Mouse (Mus musculus) lung, embryonic 16.5 days (tissue): ENCODE results near the gene Bbip1. TPM values are rescaled to one million over a fixed set of nuclear protein-coding genes. Genes with fewer than 3 reads are reported as not detected.
"Not testable (repeated sequence)": the region's sequence is repeated elsewhere in the genome, so short reads cannot be mapped to it uniquely, and the experiment has no call there.

ENCODE experiments used
- ATAC-seq: fragments of 200-750 bp; cut with Nextera tagmentation; 2 replicates; pipeline ENCODE4 v1.8.0; 2017; ENCODE audit warnings: low read depth, mild to moderate bottlenecking, moderate library complexity
- H3K27ac ChIP-seq: fragments of 300-500 bp; sonication (generic); 2 replicates; pipeline ENCODE4 v1.5.1; 2014; ENCODE audit warnings: mild to moderate bottlenecking, control low read depth, low read length
- H3K27me3 ChIP-seq: fragments of 300-500 bp; sonication (generic); 2 replicates; pipeline ENCODE4 v1.6.1; 2014; ENCODE audit warnings: low read depth, low read length, mixed read lengths; ENCODE audit not compliant: control insufficient read depth, insufficient read depth
- H3K36me3 ChIP-seq: fragments of 300-500 bp; sonication (generic); 2 replicates; pipeline ENCODE4 v1.6.1; 2014; ENCODE audit warnings: low read length; ENCODE audit not compliant: control insufficient read depth, insufficient read depth
- H3K4me1 ChIP-seq: fragments of 300-500 bp; sonication (generic); replicated peaks from 2 replicates; pipeline ENCODE4 v1.6.1; 2014; ENCODE audit warnings: low read length, mixed read lengths; ENCODE audit not compliant: control insufficient read depth, insufficient read depth
- H3K4me2 ChIP-seq: fragments of 300-500 bp; sonication (generic); 2 replicates; pipeline ENCODE4 v1.6.1; 2014; ENCODE audit warnings: low read depth, low read length, control low read depth
- H3K4me3 ChIP-seq: fragments of 300-500 bp; sonication (generic); 2 replicates; pipeline ENCODE4 v1.5.1; 2014; ENCODE audit warnings: mild to moderate bottlenecking, low read length, control low read depth
- H3K9ac ChIP-seq: fragments of 300-500 bp; sonication (generic); 2 replicates; pipeline ENCODE4 v1.6.1; 2014; ENCODE audit warnings: low read length, control low read depth
- H3K9me3 ChIP-seq: fragments of 300-500 bp; sonication (generic); 2 replicates; pipeline ENCODE4 v1.6.1; 2016; ENCODE audit warnings: low read length; ENCODE audit not compliant: control insufficient read depth
- WGBS: fragments of 180-500 bp; shearing (Covaris S2); extraction: QIAGEN DNeasy Blood & Tissue Kit; methylation state at CpG from one replicate; pipeline ENCODE4 v1.1.7; 2014; 5-methylcytosine and 5-hydroxymethylcytosine counted together
- polyA plus RNA-seq: library from polyadenylated mRNA; unstranded; fragments of >200 nt; fragmentation: Nextera tagmentation; extraction: Ambion mirVana; gene quantifications from 2 replicates; pipeline ENCODE4 v1.2.1, GENCODE M21; 2015

Gene Bbip1
- polyA plus RNA-seq, 1 experiment from 2014 or later: 62.2 TPM

DNA sequence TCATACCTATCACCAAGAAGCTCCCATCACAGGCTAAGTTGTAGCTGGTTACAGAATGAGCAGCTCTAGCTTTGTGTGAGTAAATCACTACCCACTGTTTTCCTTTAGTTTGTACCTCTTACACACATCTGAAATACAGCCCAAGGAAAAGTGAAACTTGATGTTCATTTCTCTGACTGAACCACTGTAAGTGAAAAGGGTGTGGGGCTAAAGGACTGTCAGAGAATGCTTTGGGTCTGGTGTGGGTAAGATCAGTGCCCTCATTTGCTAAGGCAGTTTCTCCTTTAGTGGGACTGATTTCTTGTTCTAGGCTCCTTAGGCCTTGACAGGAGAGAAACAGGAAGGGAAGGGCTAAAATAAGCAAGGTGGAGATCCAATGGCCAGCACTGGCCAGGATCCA, 10.4 kb downstream of the Bbip1 start:
- H3K9me3 ChIP-seq: no peaks in the 10 kb centered on the region
- no peaks in the 10 kb centered on the region for H3K4me1 ChIP-seq
- no peak overlapping the region for H3K4me3 ChIP-seq
- no peak overlapping the region for H3K27ac ChIP-seq
- no peak overlapping the region for H3K9ac ChIP-seq
- no peak for ATAC-seq
- H3K4me2 ChIP-seq: no peak overlapping the region
- peaks cover 19% of the 10 kb centered on the region for H3K36me3 ChIP-seq
- H3K27me3 ChIP-seq: no peaks in the 10 kb centered on the region

GRCm38 (mm10) chr19:53933050-53933449, 11.4 kb downstream of the Bbip1 start:
- H3K27ac ChIP-seq: no peak overlapping the region
- no peak overlapping the region for H3K4me3 ChIP-seq
- no peak for ATAC-seq
- H3K9ac ChIP-seq: no peak overlapping the region
- no peaks in the 10 kb centered on the region for H3K27me3 ChIP-seq
- no peaks in the 10 kb centered on the region for H3K4me1 ChIP-seq
- no peaks in the 10 kb centered on the region for H3K9me3 ChIP-seq
- peaks cover 19% of the 10 kb centered on the region for H3K36me3 ChIP-seq
- no peak overlapping the region for H3K4me2 ChIP-seq

GRCm38 (mm10) chr19:53929218-53929617, 15.2 kb downstream of the Bbip1 start:
- Histone ChIP-seq H3K9ac (no peak overlapping the region), H3K27me3 (no peaks in the 10 kb centered on the region), H3K4me3 (no peak overlapping the region), H3K9me3 (peaks cover 4% of the 10 kb centered on the region; the same call in 1 of the 2 replicates), H3K27ac (no peak overlapping the region), H3K36me3 (peaks cover 34% of the 10 kb centered on the region), H3K4me2 (no peak overlapping the region), H3K4me1 (no peaks in the 10 kb centered on the region)
- ATAC-seq: no peak
- 94% methylated on average over 3 of the region's 3 CpGs for WGBS

DNA sequence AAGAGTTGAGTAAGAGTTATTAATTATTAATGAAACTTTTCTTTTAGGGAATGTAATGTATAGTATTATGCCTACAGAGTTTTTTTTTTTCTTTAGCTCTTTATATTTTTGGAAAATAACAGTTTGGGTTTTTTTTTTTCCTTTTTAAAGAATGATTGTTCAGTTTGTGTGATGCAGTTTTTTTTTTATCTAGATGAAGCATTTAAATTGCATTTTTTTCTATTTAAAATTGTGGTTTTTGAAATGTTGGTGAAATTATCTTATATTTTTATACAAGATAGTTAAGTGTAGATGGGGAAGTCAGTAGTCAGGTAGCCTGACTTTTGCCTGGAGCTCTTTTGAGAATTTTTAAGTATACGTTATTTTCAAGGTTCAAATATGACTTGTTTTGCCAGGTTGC, 17.7 kb downstream of the Bbip1 start:
- H3K4me3 ChIP-seq: no peak overlapping the region
- peaks cover 47% of the 10 kb centered on the region for H3K36me3 ChIP-seq
- H3K4me2 ChIP-seq: no peak overlapping the region
- no peak for ATAC-seq
- no peak overlapping the region for H3K9ac ChIP-seq
- no peaks in the 10 kb centered on the region for H3K27me3 ChIP-seq
- H3K9me3 ChIP-seq: peaks cover 4% of the 10 kb centered on the region; the same call in 1 of the 2 replicates
- no peak overlapping the region for H3K27ac ChIP-seq
- no peaks in the 10 kb centered on the region for H3K4me1 ChIP-seq
- WGBS: 89% methylated on average over 1 of the region's 1 CpGs

DNA sequence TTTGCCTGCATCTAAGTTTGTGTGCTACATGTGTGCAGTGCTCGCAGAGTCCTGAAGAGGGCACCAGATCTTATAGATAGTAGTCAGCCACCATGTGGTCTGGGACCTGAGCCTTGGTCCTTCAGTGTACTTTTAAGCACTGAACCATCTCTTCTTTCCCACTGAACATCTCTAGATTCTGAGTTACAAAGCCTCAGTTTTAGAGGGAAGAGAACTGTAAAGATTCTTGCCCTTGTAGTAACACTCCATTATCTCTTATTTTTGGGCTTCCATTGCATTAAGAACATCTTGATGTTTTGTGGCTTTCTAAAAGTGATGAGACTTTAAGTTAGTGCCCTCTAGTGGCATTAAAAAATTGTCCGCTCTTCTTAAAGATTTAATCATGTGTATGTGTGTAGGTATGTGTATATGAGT, 19.1 kb downstream of the Bbip1 start:
- no peak overlapping the region for H3K9ac ChIP-seq
- H3K27me3 ChIP-seq: no peaks in the 10 kb centered on the region
- ATAC-seq: no peak
- no peak overlapping the region for H3K4me3 ChIP-seq
- H3K4me1 ChIP-seq: no peaks in the 10 kb centered on the region
- 85% methylated on average over 2 of the region's 2 CpGs for WGBS
- H3K36me3 ChIP-seq: peaks cover 46% of the 10 kb centered on the region
- no peak overlapping the region for H3K27ac ChIP-seq
- H3K9me3 ChIP-seq: peaks cover 4% of the 10 kb centered on the region; the same call in 1 of the 2 replicates
- H3K4me2 ChIP-seq: no peak overlapping the region

DNA sequence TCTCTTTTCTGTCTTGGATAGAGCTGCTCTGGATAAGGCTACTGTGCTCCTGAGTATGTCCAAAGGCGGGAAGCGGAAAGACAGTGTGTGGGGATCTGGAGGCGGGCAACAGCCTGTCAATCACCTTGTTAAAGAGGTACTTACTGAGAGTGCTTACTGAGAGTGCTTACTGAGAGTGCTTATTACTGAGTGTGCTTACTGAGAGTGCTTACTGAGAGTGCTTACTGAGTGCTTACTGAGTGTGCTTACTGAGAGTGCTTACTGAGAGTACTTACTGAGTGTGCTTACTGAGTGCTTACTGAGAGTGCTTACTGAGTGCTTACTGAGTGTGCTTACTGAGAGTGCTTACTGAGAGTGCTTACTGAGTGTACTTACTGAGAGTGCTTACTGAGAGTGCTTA, 22.4 kb downstream of the Bbip1 start:
- H3K27me3 ChIP-seq, H3K4me2 ChIP-seq, H3K27ac ChIP-seq, ATAC-seq, H3K4me1 ChIP-seq, H3K9me3 ChIP-seq, H3K9ac ChIP-seq, H3K4me3 ChIP-seq: not testable (repeated sequence)
- H3K36me3 ChIP-seq: peaks cover 50% of the 10 kb centered on the region
- WGBS: 80% methylated on average over 3 of the region's 3 CpGs

DNA sequence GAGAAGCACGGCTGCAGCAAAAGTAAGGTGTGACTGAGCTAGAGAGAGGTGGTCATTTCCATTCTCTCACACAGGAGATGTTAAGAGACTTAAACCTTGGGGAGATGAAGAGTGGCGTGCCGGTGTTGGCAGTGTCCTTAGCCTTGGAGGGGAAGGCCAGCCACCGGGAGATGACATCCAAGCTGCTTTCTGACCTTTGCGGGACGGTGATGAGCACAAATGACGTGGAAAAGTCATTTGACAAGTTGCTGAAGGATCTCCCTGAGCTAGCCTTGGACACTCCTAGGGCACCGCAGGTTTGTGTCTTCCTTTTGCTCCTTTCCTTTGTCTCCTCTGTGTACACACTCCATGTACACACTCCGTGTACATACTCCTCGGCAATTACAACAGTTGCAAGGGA, 24.9 kb downstream of the Bbip1 start:
- H3K36me3 ChIP-seq: peaks cover 53% of the 10 kb centered on the region
- WGBS: 84% methylated on average over 10 of the region's 10 CpGs

GRCm38 (mm10) chr19:53914950-53915349, 29.5 kb downstream of the Bbip1 start:
- Histone ChIP-seq H3K4me3 (no peak overlapping the region), H3K9ac (no peak overlapping the region), H3K4me2 (no peak overlapping the region), H3K4me1 (no peaks in the 10 kb centered on the region), H3K36me3 (peaks cover 56% of the 10 kb centered on the region), H3K27ac (no peak overlapping the region), H3K9me3 (no peaks in the 10 kb centered on the region), H3K27me3 (no peaks in the 10 kb centered on the region)
- over 99% methylated on average over 4 of the region's 4 CpGs for WGBS
- ATAC-seq: no peak

More for the DNA sequence above, 24.9 kb downstream of the Bbip1 start:
- no peaks in the 10 kb centered on the region for H3K4me1 ChIP-seq
- no peak overlapping the region for H3K4me2 ChIP-seq
- H3K27ac ChIP-seq: no peak overlapping the region
- no peak overlapping the region for H3K9ac ChIP-seq
- no peaks in the 10 kb centered on the region for H3K27me3 ChIP-seq
- H3K4me3 ChIP-seq: no peak overlapping the region
- no peaks in the 10 kb centered on the region for H3K9me3 ChIP-seq
- no peak for ATAC-seq

GRCm38 (mm10) chr19:53906703-53907070, 37.7 kb downstream of the Bbip1 start:
- not testable (repeated sequence) for H3K4me3 ChIP-seq, H3K9me3 ChIP-seq, H3K4me2 ChIP-seq, H3K27me3 ChIP-seq, ATAC-seq, H3K9ac ChIP-seq, H3K27ac ChIP-seq
- peaks cover 16% of the 10 kb centered on the region for H3K4me1 ChIP-seq
- H3K36me3 ChIP-seq: peaks cover 15% of the 10 kb centered on the region

DNA sequence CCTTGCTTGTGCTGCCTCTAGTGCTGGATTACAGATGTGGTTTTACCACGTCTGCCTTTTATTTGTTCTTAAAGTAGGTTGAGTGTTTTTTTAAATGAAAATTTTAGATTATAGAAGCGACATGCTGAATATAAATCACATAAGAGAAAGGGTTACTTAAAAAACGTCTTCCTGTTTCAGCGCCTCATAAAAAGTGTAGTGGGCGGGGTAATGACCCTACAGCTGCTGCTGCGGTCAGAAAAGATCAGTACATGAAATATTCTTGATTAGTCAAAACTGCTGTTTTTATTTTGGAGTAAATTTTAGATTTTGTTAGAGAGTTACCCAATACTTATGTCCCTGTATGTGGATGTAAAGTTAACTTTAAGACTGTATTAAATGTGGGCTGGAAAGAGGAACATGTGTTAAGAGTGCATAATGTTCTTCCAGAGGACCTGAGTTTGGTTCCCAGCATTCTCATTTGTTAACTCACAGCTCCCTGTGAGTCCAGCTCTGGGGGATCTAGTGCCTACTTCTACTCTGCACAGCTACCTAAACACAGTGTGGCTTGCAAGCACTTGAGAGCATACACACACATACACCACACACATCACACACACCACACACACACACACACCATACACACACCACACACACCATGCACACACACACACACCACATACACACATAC, 38.3 kb downstream of the Bbip1 start:
- Histone ChIP-seq H3K27me3 (no peaks in the 10 kb centered on the region), H3K4me1 (peaks cover 17% of the 10 kb centered on the region), H3K9ac (no peak overlapping the region), H3K4me2 (peak overlapping the region; percentile 47), H3K9me3 (no peaks in the 10 kb centered on the region), H3K4me3 (peak overlapping the region; percentile 23; the same call in 1 of the 2 replicates), H3K36me3 (peaks cover 12% of the 10 kb centered on the region), H3K27ac (no peak overlapping the region)
- 27% methylated on average over 6 of the region's 6 CpGs for WGBS
- no peak for ATAC-seq
